Mouse (Mus musculus): ENCODE measurements around the gene Grb2.

The Grb2 gene

GRCm38 (mm10) chr11:115712674-115713298 is 4.4 kb upstream of the Grb2 start:
- peak; percentile 64 for DNase-seq (ENCODE audit: low read depth, low spot score)

GRCm38 (mm10) chr11:115712268-115712667 is 3.9 kb upstream of the Grb2 start:
- DNase-seq (ENCODE audit: low read depth, low spot score): peak; percentile 54

GRCm38 (mm10) chr11:115711133-115711532 is 2.7 kb upstream of the Grb2 start:
- DNase-seq (ENCODE audit: low read depth, low spot score): no peak

- no peak for DNase-seq (ENCODE audit: low read depth, low spot score)
These were observed 1.6 kb upstream of the Grb2 start for GRCm38 (mm10) chr11:115709829-115710559.

- DNase-seq (ENCODE audit: low read depth, low spot score): peak; percentile 86
These were observed 795 bp upstream of the Grb2 start for GRCm38 (mm10) chr11:115708956-115709828.

GRCm38 (mm10) chr11:115707313-115708208 is 836 bp downstream of the Grb2 start:
- peak; percentile 86 for DNase-seq (ENCODE audit: low read depth, low spot score)

GRCm38 (mm10) chr11:115706584-115706983 is 1.8 kb downstream of the Grb2 start:
- peak; percentile 66 for DNase-seq (ENCODE audit: low read depth, low spot score)

GRCm38 (mm10) chr11:115705561-115705960 is 2.8 kb downstream of the Grb2 start:
- peak; percentile 79 for DNase-seq (ENCODE audit: low read depth, low spot score)

- no peak for DNase-seq (ENCODE audit: low read depth, low spot score)
These were observed 3.7 kb downstream of the Grb2 start for GRCm38 (mm10) chr11:115704648-115705047.

- DNase-seq (ENCODE audit: low read depth, low spot score): no peak
These were observed 4.9 kb downstream of the Grb2 start for GRCm38 (mm10) chr11:115703466-115703865.

- peak; percentile 96 for DNase-seq (ENCODE audit: low read depth, low spot score)
These were observed 9.2 kb downstream of the Grb2 start for GRCm38 (mm10) chr11:115698986-115699728.

- DNase-seq (ENCODE audit: low read depth, low spot score): no peak
These were observed 10.7 kb downstream of the Grb2 start for GRCm38 (mm10) chr11:115697722-115698121.

- no peak for DNase-seq (ENCODE audit: low read depth, low spot score)
These were observed 11.3 kb downstream of the Grb2 start for GRCm38 (mm10) chr11:115697091-115697490.

GRCm38 (mm10) chr11:115696471-115696870 is 11.9 kb downstream of the Grb2 start:
- DNase-seq (ENCODE audit: low read depth, low spot score): no peak

GRCm38 (mm10) chr11:115693979-115694578 is 14.3 kb downstream of the Grb2 start:
- DNase-seq (ENCODE audit: low read depth, low spot score): no peak

- peak; percentile 89 for DNase-seq (ENCODE audit: low read depth, low spot score)
These were observed 15.6 kb downstream of the Grb2 start for GRCm38 (mm10) chr11:115692800-115693199.

GRCm38 (mm10) chr11:115691976-115692375 is 16.4 kb downstream of the Grb2 start:
- no peak for DNase-seq (ENCODE audit: low read depth, low spot score)

- DNase-seq (ENCODE audit: low read depth, low spot score): no peak
These were observed 16.9 kb downstream of the Grb2 start for GRCm38 (mm10) chr11:115691511-115691910.

GRCm38 (mm10) chr11:115691013-115691412 is 17.4 kb downstream of the Grb2 start:
- no peak for DNase-seq (ENCODE audit: low read depth, low spot score)

GRCm38 (mm10) chr11:115690356-115690755 is 18.0 kb downstream of the Grb2 start:
- DNase-seq (ENCODE audit: low read depth, low spot score): no peak
